Mouse (Mus musculus): ENCODE data around the gene Slc27a4.
A peak's percentile ranks its signal among the peaks of the same experiment; 100 is the strongest.

Gene Slc27a4

DNA sequence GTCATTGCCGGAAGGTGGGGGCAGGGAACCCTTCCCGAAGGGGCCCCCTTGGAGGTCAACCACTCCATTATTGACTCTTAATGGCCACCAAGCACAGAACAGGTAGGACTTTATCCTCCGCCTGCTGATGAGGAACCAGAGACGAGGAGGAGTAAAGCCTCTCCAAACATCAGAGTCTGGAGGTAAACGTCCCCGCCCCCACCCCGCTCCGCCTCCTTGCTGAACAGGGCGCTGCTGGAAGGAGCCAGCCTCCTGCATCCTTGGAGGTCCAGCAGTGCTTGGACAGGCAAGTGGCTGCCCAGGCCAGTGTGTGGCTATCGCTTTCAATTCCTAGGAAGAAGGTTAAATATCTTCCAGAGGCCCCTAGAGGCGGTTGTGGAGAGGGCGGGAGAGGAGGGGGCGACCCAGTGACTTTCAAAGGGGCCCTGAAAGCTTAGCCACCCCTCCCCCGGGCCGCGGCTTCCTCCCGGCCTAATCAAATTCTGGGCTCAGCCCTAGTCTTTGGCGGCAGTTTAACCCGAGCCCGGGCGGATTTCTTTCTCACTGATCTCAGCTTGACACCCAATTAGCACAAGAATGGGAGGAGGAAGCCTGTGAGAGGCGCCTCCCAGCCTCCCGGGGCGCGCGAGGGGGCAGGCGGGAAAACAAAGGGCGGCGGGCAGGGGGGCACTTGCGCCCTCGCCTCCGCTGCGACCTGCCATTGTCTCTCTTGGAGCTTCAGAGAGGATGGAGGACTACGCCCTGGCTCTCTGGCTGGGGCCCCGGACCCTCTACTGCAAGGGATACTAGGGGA lies 17.8 kb downstream of the Slc27a4 start, which contains the start of gene Urm1:
Gene Urm1, plus strand, starts transcription at position 51 of the 793 bp plus-strand sequence.
- DNase-seq (ENCODE audit: low spot score in 2 of 2), result peak; percentile 60 to 68

DNA sequence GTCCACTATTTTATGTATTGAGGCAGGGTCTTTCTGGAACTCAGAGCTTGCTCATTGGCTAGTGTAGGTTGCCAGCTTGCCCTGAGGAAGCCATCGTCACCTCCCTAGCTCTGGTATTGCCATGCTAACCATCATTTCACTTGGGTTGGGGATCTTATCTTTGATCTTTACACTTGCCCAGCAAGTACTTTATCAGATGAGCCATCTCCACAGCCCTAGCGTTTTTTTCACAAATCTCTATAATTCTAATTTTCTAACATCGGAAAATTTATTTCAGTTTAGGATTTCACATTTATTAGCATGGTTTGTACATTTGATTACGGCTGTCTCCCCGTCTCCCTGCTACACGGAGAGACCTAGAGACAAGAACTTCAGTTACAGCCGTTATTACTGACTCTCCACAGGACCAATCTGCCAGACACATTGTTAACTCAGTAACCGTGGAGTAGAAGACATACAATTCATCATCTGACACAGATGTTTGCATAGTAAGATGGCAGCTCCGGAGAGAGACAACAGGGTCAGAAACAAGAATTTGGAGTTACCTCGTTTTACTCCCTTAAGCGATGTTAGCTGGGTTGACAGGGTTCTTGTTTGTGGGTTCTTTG lies 24.0 kb downstream of the Slc27a4 start:
- no peak for DNase-seq (ENCODE audit: low spot score in 2 of 2)

DNA sequence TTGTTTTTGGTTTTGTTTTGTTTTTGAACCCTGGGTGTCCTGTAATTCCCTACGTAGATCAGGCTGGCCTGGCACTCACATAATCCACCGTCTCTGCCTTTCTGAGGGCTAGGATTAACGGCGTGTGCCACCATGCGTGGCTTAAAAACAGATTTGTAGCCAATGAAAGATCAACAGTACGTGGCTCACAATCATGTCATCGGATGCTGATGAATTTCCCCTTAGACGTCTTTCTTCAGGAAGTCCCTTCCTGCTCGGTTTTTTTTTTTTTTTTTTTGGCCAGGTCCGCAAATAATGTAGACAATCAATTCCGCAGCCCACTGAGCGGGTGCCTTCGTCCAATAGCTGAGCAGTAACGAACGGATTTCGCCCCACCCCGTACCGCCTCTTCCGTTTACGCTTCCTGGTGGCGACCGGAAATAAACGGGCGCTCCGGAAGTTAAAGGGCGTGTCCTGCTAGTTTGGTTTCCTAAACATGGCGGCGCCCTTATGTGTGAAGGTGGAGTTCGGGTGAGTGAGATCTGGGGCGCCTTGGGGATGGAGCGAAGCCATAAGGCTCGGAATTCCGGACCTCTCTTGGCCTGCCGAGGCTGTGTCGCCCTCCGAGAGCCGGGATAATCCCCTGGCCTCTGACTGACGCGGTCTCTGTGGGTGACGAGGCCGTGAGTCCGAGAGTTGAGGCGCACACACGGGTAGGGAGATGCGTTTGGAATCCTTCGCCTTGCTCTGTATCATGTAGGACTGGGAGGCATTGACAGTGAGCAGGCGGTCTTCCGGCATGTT lies 24.7 kb downstream of the Slc27a4 start:
- DNase-seq (ENCODE audit: low spot score in 2 of 2), result peak; percentile 85 to 89

DNA sequence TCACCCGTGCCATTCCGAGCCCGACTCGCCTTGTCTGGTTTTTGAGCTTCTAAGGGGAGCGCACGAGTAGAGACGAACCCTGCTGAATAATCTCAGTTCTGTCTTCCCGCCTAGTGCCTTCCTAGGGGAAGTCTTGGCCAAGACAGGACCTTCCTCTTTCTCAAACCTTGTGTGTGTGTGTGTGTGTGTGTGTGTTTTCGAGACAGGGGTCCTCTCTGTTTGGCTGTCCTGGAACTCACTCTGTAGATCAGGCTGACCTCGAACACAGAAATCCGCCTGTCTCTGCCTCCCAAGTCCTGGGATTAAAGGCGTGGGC lies 25.2 kb downstream of the Slc27a4 start:
- DNase-seq (ENCODE audit: low spot score in 2 of 2), result no peak

DNA sequence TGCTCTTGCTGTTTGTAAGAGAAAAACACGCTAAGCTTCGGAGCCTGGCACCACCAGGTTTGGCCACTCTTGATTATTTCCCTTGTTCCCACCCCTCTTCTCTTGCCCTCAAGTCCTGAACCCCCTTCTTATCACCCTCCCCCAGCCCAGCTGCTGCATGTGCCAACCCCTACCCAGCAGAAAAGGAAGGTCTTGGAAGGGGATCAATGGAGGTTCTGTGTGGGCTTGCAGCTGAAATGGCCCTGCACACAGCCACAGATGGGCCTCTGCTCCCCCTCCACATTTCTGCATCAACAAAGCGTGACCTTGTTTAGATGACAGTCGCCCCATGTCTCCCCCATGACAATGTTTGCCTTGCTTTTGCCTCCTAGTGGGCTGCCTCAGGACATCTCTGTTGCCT lies 28.7 kb downstream of the Slc27a4 start:
- no peak for DNase-seq (ENCODE audit: low spot score in 2 of 2)

DNA sequence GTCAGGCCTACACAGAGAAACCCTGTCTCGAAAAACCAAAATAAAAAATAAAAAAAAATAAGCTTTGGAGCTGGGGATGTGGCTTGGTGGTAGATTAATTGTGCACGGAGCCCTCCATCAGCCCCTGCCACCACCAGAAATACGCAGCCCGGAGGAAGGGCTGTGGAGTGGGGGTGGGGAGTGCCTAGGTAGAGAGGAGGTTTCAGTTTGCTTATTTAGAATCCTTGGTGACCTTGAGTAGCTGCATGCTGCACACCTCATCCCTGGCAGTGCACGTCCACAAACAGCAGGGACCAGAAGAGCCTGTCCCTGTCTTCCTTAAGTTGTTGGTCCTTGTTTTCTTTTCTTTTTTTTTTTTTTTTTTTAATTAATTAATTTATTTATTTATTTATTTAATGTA lies 31.4 kb downstream of the Slc27a4 start:
- DNase-seq (ENCODE audit: low spot score in 2 of 2), result no peak

DNA sequence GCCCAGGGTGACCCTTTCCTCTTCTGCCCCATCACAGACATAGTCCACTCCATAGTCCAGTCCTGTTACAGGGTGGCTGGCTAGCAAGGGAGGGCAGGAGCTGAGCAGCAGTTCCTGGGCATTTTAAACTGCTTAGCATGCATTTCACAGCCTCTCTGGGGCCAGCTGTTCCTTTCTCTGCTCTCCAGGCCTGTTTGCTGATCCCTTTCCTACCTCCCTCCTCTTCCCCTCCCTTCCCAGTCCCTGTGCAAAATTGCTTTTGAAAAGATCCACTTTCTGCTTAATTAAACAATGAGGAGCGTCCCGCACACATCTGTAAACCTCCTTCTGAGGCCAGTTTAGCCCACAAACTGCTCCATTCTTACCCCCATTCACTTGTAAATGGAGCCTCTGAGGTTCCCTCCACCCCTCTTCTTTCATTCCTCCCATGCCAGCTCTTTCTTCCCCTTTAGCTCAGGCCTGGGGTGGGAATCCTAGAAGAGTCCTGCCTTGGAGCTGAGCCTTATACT lies 33.0 kb downstream of the Slc27a4 start:
- no peak for DNase-seq (ENCODE audit: low spot score in 2 of 2)

DNA sequence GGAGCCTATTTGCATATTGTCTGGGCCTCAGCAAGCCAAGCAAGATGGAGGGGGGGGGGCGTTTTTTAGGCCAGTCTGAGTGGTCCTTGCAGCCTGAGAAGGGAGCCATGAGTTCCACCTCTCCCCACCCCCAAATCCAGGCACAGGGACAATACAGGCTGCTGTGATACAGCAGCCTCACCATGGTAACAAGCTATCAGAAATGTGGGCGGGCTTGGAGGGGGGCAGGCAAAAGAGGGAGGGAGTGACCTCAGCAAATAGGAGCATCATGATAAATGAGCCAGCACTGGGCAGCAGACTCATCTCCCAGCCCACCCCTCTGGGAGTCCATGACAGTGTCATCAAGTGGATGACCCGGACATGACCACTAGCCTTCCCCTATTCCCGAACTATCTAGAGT lies 37.0 kb downstream of the Slc27a4 start:
- no peak for DNase-seq (ENCODE audit: low spot score in 2 of 2)

DNA sequence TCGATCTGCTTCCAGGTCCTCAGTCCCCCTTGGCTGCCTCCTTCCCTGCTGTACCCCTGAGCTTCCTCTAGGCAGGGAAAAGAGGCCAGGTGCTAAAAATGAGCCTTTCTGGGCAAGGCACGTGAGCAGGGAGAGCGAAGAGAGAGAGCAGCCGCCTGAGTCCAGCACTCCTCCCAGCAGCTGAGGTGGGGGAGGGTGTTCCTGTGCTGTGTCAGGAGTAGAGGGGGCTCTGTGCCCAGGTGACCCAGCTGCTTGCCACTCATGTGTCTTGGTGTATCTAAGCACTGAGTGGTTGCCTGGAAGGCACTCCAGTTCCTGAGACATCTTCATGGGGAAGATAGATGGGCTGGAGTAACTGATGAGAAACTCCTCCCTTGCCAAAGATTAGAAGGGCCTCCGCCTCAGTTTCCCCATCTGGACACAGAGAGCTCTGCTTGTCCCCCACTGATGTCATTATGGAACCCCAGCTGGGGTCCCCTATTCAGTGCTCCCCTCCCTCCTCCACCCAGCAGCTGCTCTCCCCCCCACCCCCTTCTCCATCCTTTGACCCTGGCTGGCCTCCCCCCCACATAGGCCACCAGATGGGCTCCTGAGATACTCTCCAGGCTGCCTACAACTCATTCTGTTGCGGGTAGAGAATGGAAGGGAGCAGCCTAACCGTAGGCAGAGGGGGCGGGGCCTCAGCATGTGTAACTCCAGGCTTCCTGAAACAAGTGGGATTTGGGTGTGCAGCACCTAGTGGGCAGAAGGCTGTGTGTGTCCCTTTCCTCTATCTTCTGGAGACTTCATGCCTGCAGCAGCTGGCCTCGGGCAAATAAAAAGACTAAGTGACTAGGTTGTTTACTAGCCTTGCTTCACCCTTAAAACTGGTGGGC lies 41.0 kb downstream of the Slc27a4 start:
- no peak for DNase-seq (ENCODE audit: low spot score in 2 of 2)

DNA sequence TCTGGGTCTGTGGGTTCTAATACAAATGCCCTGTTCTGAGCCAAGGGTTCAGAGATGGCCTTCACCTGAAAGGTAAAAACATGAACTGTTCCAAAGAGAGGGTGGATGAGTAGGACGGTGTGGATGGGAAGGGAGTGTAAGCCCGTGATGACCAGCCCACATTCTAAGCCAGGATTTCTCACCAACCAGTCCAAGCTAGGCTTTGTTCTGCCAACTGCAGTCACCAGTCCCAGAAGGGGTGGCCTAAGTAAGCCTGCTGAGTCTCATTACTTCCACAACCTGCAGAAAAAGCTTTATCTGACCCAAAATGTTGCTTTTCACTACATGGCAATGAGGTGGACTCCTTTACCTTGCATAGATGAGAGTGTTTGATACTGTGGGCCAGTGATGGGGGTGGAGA lies 41.7 kb downstream of the Slc27a4 start:
- no peak for DNase-seq (ENCODE audit: low spot score in 2 of 2)

DNA sequence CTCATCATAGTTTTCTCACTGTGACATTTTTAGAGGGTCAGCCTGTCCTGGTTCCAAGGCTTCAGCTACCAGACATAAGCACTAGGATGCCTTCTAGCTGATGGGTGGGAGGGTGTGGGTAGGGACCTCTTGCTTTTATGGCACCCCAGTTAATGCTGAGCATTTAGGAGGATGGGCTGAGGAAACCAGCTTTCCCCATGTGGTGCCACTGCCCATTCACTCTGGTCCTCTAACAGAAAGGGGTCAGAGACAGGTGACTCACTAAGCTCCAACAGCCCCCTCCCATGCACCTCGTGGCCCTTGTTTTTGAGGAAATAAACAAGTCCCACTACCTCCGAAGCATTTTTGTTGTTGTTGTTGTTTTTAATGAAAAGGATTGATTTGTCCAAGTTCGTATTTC lies 42.2 kb downstream of the Slc27a4 start:
- no peak for DNase-seq (ENCODE audit: low spot score in 2 of 2)

DNA sequence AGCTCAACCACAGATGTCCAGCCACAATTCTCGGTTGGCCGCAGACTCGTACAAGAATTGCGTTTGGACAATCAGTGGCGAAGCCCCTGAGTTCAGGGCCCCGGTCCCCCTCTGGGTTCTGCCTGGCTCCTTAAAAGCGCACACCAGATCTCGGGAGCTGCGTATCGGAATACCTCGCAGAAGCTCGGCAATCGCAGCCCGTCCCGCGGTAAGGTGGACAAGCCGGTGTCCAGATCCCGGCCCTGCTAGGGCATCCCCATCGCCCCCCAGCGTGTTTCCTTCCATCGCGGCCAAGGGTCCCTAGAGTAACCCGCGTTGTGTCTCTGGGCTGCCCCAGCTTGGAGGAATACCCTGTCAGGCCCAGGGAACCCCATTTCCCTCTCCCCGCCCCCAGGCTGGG lies 43.2 kb downstream of the Slc27a4 start:
- no peak for DNase-seq (ENCODE audit: low spot score in 2 of 2)

DNA sequence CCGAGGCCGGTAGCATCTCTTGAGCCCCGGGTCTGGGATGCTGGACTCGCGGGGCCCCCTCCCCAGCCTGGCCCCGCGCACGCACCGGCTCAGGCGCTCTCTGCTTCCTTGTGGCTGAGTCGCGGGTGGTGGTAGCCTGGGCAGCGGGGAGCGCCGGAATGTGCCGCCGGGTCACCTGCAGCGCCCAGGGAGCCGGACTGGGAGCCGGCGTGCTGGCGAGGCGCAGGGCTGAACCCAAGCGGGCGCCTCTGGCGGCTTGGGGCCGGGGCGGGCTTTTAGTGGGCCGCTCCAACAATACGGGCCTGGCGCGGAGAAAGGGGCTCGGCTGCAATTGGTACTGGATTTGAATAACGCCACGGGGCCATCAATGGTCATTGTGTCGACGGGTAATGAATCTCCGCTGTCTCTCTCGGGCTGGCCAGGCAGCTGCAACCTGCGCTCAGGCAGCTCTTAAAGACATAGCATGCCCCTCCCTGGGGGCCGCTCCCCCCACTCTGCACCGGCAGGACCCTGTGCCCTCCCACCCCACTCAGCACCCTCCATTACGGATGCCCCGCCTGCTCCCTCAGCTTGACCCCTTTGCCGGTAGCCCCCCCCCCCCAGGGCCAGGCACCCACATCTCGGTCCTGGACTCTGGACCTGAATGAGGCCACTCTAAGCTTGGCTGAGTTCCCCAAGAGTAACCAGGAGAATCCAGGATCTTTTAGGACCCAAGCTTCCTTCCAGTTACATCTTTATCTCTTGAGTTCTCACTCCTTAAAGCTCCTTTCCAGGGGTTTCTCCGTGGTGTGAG lies 43.8 kb downstream of the Slc27a4 start:
- no peak for DNase-seq (ENCODE audit: low spot score in 2 of 2)

DNA sequence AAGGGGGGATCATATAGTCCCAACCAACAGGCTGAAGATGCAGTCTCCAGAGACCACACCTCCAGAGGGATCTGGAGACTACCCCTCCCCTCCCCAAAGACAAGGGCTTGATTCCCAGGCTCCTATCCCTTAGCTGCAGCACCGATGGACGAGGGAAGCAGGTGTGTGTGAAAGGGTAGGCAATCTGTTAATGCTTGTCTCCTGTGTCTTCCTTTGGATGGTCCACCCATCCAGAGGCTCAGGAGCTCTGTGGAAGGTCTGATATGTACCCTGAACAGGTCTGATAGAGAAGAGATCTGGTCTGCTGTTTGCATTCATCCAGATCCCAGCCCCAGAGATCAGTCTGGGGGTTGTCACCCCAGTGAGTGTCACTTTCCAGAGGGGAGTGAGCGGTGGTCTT lies 44.5 kb downstream of the Slc27a4 start:
- no peak for DNase-seq (ENCODE audit: low spot score in 2 of 2)

DNA sequence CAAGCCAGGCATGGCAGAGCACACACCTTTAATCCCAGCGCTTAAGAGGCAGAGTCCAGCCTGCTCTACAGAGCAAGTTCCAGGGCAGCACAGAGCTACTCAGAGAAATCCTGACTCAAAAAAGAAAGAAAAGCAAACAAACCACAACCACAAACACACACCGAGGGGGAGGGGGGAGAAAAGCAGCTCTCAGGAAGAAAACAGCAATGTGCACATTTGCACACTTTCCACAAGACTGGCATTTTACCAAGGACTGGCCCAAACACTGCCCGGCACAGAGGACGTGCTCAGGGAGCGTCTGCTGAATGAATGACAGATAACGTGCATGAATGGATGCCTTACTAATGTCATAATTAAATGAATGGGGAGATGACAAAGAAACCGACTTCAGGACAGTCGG lies 46.6 kb downstream of the Slc27a4 start:
- no peak for DNase-seq (ENCODE audit: low spot score in 2 of 2)

DNA sequence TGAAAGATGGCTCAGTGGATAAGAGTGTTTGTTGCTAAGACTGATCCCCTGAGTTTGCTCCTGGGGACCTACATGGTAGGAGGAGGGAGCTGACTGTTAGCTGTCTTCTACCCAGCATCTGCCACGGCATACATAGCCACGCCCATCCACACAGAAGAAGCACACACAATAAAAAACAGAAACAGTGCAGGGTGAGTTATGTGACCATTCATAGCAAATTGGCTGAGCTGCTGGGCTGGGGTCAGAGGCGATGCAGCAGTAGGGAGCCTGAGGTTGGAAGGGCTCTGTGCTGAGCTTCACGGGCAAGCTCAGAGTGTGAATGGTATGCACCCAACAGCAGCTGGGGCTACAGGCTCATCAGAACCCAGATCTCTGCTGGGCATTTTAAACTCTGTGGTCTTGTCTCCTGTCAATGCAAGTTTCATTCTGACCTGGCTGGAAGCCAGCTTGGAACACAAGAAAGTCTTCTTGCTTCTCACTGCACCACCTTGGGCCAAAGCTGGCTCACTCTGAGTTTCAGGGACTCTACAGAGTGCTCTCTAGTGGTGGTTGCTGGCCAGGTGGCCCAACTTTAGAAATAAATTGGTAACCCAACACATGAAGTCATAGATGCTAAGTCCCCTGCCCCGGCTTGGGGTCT lies 47.5 kb downstream of the Slc27a4 start:
- no peak for DNase-seq (ENCODE audit: low spot score in 2 of 2)

DNA sequence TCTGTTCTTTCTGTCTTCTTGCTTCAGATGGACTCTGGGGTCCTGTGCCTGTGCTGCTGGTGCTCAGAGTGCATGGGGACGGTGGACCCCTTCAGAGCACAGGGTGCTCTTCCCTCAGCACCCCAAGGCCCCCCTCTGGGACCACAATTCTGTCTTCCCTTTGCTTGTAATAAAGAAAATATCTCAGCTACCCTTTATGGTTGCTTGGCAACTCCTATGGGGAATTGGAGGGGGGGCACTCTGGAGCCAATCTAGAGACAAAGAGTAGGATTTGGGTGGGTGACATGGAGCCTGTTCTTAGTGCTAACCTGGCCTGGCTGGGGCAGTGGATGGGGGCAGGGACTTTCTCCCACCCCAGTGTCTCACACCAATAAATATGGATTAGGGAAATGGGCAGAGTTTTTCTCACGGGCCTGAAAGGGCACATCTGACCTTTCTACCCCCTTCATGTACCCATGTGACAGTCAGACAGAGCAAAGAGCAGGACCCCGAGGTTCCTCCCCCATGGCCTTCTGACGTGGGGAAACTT lies 50.6 kb downstream of the Slc27a4 start:
- DNase-seq (ENCODE audit: low spot score in 2 of 2), result no peak

DNA sequence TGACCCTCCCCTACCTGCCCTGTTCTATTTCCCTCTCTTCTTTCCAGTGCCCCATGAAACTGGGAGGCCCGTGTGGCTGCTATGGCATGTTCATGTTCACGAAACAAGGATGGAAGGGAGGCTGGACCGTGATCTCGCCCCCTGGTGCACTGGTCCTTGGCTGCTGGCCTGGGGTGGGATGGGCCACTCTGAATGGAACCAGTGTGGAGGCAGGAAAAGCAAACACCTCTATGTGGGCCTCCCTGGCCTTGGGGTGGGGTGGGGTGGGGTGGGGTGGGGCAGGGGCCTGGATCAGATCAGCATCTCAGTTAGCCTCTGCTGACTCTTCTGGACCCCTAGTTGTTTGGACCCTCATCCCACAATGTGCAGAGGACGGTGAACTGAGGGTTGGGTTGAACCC lies 51.3 kb downstream of the Slc27a4 start:
- DNase-seq (ENCODE audit: low spot score in 2 of 2), result no peak

DNA sequence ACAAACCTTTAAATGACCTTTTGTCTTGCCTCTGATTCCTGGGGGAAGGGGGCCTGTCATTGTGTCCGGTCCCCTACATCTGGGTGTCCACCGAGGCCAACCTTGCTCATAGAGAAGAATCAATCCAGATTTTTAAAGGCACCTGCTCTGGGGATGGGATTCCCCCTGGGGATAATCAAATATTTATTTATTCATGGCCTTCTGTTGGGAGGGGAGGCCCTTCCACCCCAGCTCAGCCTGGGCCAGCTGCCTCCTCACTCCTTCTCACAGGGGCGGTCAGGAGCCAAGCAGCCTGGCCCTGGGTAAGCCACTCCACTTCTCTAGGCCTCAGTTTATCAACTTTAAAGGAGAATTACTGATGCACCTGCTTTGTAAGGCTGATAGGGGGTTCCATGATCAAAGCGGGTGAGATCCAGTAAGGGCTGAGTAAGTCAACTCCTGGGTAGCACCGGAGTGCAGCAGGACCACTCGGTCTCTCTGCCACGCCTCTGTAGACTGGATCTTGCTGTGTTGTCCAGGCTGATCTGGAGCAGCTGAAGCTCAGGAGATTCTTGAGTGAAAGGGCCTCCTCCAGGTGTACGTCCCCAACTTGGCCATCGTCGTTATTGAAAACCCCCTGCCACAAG lies 53.3 kb downstream of the Slc27a4 start:
- no peak for DNase-seq (ENCODE audit: low spot score in 2 of 2)

Measured in thymus, postnatal 10 days (tissue).